Mouse (Mus musculus): ENCODE measurements around the gene Dpagt1. TPM values are rescaled to one million over a fixed set of nuclear protein-coding genes. Genes with fewer than 3 reads are reported as not detected.
A peak's percentile ranks its signal among the peaks of the same experiment; 100 is the strongest.

The Dpagt1 gene
- polyA plus RNA-seq (2012; rRNA removed) = 47.9 and 49.5 TPM in 2 replicates

DNA sequence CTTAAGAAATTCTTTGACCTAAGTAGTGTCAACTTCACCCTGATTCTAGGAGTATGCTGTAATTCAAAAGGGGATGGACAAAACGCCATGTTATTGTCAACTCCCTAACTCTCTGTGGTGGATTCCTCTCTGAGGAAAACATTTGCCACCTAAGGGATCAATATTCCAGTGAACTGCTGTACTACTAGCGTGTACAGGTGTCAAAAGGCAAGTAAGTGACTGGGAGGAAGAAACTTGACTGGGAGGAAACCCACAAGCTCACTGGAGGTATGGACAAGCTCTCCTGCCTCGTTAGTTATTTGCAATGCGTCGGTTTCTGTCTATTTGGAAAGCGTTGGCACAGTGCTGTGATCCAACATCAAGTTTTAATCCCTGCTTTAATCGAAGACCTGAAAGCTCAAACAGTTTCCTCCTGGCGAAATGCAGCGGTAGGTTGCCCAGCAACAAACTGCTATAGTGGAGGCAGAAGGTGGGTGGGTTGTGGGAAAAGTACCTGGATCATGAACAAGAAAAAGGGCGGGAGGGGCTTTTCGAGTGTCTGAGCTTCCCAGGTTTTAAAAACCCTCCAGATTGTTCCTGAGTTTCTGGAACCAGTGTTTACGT, at the start of gene Dpagt1:
Gene Dpagt1, plus strand, starts transcription at position 252 of the 603 bp plus-strand sequence.
- Histone ChIP-seq H3K27me3 (ENCODE audit: control insufficient read depth, insufficient read depth, low read length) (no peaks in the 10 kb centered on the region), H3K27ac (ENCODE audit: control insufficient read depth, insufficient read depth, low read length) (no peak within 1 kb of the TSS), H3K36me3 (ENCODE audit: control insufficient read depth, insufficient read depth, low read length) (no peaks in the 10 kb centered on the region), H3K4me3 (ENCODE audit: control insufficient read depth, insufficient read depth, low read length) (peak within 1 kb of the TSS; percentile 85), H3K4me1 (replicated peaks; ENCODE audit: control insufficient read depth, insufficient read depth, low read length) (peaks cover 15% of the 10 kb centered on the region)
- WGBS = 2% methylated on average over 12 of the region's 12 CpGs
- no peak for DNase-seq
- TF ChIP-seq CTCF (IDR thresholded peaks at IDR 0.05; ENCODE audit: borderline replicate concordance, control insufficient read depth, extremely low read depth, insufficient read depth, low read length, poor library complexity) (no peak), POLR2A (IDR thresholded peaks at IDR 0.05; ENCODE audit: control insufficient read depth, extremely low read depth, insufficient read depth, low read length, poor library complexity) (0 out of 2 replicates have a peak, but pooled peaks have one; percentile 14)

DNA sequence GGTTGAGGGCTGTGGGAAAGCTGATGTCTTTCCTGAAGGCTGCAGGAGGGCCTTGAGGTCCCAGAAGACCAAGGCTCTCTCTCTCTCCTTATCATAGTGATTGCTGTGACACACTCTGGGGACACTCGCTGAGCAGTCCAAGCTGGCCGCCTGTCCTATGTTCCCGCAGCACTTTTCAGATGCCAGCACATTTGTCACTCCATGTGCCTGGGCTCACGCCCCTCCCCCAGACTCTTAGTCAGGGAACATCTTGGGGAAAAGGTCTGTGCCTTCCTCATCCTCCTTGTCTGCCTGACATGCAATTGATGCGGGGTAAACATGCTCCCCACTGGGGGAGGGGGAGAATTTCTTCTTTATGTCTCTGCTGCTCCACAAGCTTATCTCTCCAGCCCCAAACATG, 42.6 kb upstream of the Dpagt1 start:
- no peak for DNase-seq
- TF ChIP-seq CTCF (IDR thresholded peaks at IDR 0.05; ENCODE audit: borderline replicate concordance, control insufficient read depth, extremely low read depth, insufficient read depth, low read length, poor library complexity) = no peak
- TF ChIP-seq POLR2A (IDR thresholded peaks at IDR 0.05; ENCODE audit: control insufficient read depth, extremely low read depth, insufficient read depth, low read length, poor library complexity) = no peak
- WGBS = 92% methylated on average over 5 of the region's 5 CpGs
- Histone ChIP-seq H3K4me1 (replicated peaks; ENCODE audit: control insufficient read depth, insufficient read depth, low read length) (peaks cover 13% of the 10 kb centered on the region), H3K27ac (ENCODE audit: control insufficient read depth, insufficient read depth, low read length) (no peak overlapping the region), H3K27me3 (ENCODE audit: control insufficient read depth, insufficient read depth, low read length) (peaks cover 18% of the 10 kb centered on the region), H3K4me3 (ENCODE audit: control insufficient read depth, insufficient read depth, low read length) (no peak overlapping the region), H3K36me3 (ENCODE audit: control insufficient read depth, insufficient read depth, low read length) (no peaks in the 10 kb centered on the region)

GRCm38 (mm10) chr9:44286256-44286850, 39.5 kb upstream of the Dpagt1 start:
- H3K27ac ChIP-seq (ENCODE audit: control insufficient read depth, insufficient read depth, low read length) = no peak overlapping the region
- peaks cover 15% of the 10 kb centered on the region for H3K4me1 ChIP-seq (replicated peaks; ENCODE audit: control insufficient read depth, insufficient read depth, low read length)
- H3K36me3 ChIP-seq (ENCODE audit: control insufficient read depth, insufficient read depth, low read length) = peaks cover 5% of the 10 kb centered on the region
- TF ChIP-seq POLR2A (IDR thresholded peaks at IDR 0.05; ENCODE audit: control insufficient read depth, extremely low read depth, insufficient read depth, low read length, poor library complexity) (no peak), CTCF (IDR thresholded peaks at IDR 0.05; ENCODE audit: borderline replicate concordance, control insufficient read depth, extremely low read depth, insufficient read depth, low read length, poor library complexity) (no peak)
- H3K27me3 ChIP-seq (ENCODE audit: control insufficient read depth, insufficient read depth, low read length) = peaks cover 20% of the 10 kb centered on the region
- H3K4me3 ChIP-seq (ENCODE audit: control insufficient read depth, insufficient read depth, low read length) = no peak overlapping the region
- WGBS = 18% methylated on average over 6 of the region's 6 CpGs
- DNase-seq = no peak

DNA sequence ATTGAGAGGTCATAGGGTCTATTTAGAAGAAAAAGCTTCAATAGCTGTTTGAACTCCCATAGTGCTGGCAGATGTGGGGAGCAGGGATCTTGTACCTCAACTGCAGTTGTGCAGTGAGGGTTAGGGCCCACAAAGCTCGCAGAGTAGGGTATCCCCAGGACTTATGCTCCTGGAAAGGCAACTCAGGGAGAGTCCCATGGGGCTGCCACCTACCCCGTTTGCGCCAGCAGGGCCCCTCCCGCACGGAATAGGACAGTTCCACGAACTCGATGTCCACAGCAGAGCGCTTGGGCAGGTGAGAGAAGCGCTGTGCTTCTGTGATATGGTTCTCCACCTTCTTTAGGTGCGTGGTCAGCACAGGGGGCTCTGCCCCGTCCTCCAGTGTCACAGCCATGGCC, 38.8 kb upstream of the Dpagt1 start:
- WGBS = 17% methylated on average over 11 of the region's 11 CpGs
- TF ChIP-seq POLR2A (IDR thresholded peaks at IDR 0.05; ENCODE audit: control insufficient read depth, extremely low read depth, insufficient read depth, low read length, poor library complexity) = no peak
- no peak overlapping the region for H3K27ac ChIP-seq (ENCODE audit: control insufficient read depth, insufficient read depth, low read length)
- H3K4me1 ChIP-seq (replicated peaks; ENCODE audit: control insufficient read depth, insufficient read depth, low read length) = peaks cover 15% of the 10 kb centered on the region
- 0 out of 2 replicates have a peak overlapping the region, but pooled peaks have one; percentile 9 for H3K4me3 ChIP-seq (ENCODE audit: control insufficient read depth, insufficient read depth, low read length)
- H3K27me3 ChIP-seq (ENCODE audit: control insufficient read depth, insufficient read depth, low read length) = peaks cover 20% of the 10 kb centered on the region
- H3K36me3 ChIP-seq (ENCODE audit: control insufficient read depth, insufficient read depth, low read length) = peaks cover 11% of the 10 kb centered on the region
- no peak for DNase-seq

DNA sequence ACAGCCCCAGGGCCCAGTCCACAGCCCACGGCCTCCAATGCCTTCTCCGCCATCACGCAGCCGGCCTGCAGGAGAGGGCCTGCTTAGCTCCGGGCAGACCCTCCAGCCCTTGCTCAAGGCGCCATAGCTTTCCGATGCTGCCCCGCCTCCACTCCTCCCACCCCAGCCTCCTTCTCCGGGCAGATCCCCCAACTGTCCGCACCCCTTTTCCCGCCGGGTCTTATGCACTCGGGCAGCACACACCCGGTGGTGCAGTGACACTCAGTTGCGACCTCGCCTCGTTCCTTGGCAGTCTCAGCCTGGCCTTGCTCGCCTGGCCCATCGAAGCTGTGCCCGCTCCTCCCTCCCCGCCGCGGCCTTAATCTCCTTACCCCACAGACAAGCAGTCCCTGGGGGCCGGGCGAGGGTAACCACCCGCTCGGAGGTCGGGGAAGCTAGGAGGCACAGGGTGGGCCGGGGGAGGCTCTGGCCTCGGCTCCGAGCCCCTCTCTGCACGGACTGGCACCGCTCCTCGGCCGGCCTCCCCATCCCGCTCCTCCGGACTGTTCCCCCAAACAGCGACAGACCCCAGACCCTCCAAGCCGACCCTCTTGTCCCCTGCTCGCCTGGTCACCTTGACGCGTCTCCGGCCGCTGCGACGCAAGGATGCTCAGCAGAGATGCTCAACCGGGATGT, 38.3 kb upstream of the Dpagt1 start:
- H3K36me3 ChIP-seq (ENCODE audit: control insufficient read depth, insufficient read depth, low read length) = peaks cover 13% of the 10 kb centered on the region

DNA sequence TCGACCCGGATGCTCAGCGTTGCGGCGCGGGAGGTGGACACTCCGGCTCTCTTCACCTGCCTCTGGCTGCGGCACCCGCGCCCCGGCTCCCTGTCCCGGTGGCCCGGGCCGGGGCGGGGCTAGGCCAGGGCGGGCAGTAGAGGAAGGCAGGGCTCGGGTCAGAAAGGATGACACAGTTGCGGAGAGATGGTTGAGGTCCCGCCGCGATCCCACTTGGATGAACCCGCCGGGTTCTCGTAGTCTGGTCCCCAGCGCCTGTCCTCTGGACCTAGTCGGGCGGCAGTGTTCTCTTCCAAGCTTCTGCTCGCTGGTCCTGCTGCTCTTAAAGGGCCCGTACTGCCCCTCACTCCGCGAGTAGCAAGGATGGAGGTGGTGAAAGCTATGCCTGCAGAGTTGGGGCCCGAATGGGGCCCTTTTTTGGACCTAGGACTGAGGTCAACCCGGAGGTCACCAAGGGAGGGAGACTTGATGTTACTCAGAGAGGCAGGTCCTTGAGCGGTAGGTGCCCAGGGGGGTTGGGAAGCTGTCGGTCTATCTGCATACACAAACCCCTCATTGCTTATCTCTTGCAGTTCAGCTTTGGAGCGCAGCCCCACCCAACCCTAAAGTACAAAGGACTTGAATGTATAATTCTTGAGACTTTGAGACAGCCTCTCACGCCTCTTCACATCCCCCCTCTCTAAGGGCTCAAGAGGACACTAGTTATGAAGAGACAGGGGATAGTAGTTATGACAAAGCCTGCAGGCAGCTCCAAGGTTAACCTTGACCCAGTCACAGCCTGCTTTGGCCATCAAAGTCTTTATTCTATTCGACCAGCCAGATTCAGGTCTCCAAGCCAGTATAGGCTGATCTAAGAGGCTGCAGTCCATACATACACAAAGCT, 37.5 kb upstream of the Dpagt1 start, which contains the start of gene Abcg4:
Gene Abcg4, minus strand, starts transcription at position 540 of the 883 bp plus-strand sequence.
- Histone ChIP-seq H3K27ac (ENCODE audit: control insufficient read depth, insufficient read depth, low read length) (no peak within 1 kb of the TSS), H3K4me3 (ENCODE audit: control insufficient read depth, insufficient read depth, low read length) (peak within 1 kb of the TSS; percentile 9; the same call in 1 of the 2 replicates), H3K36me3 (ENCODE audit: control insufficient read depth, insufficient read depth, low read length) (peaks cover 15% of the 10 kb centered on the region), H3K27me3 (ENCODE audit: control insufficient read depth, insufficient read depth, low read length) (peaks cover 20% of the 10 kb centered on the region), H3K4me1 (replicated peaks; ENCODE audit: control insufficient read depth, insufficient read depth, low read length) (peaks cover 15% of the 10 kb centered on the region)
- no peak for TF ChIP-seq CTCF (IDR thresholded peaks at IDR 0.05; ENCODE audit: borderline replicate concordance, control insufficient read depth, extremely low read depth, insufficient read depth, low read length, poor library complexity)
- no peak for TF ChIP-seq POLR2A (IDR thresholded peaks at IDR 0.05; ENCODE audit: control insufficient read depth, extremely low read depth, insufficient read depth, low read length, poor library complexity)
- 8% methylated on average over 38 of the region's 38 CpGs for WGBS
- no peak for DNase-seq

More for the DNA sequence above, 38.3 kb upstream of the Dpagt1 start:
- WGBS = 5% methylated on average over 47 of the region's 47 CpGs
- Histone ChIP-seq H3K27ac (ENCODE audit: control insufficient read depth, insufficient read depth, low read length) (no peak overlapping the region), H3K4me1 (replicated peaks; ENCODE audit: control insufficient read depth, insufficient read depth, low read length) (peaks cover 15% of the 10 kb centered on the region), H3K4me3 (ENCODE audit: control insufficient read depth, insufficient read depth, low read length) (0 out of 2 replicates have a peak overlapping the region, but pooled peaks have one; percentile 9), H3K27me3 (ENCODE audit: control insufficient read depth, insufficient read depth, low read length) (peaks cover 20% of the 10 kb centered on the region)
- no peak for TF ChIP-seq POLR2A (IDR thresholded peaks at IDR 0.05; ENCODE audit: control insufficient read depth, extremely low read depth, insufficient read depth, low read length, poor library complexity)
- no peak for TF ChIP-seq CTCF (IDR thresholded peaks at IDR 0.05; ENCODE audit: borderline replicate concordance, control insufficient read depth, extremely low read depth, insufficient read depth, low read length, poor library complexity)
- DNase-seq = no peak
